Mouse (Mus musculus) stomach, embryonic 16.5 days (tissue): Measurements from ENCODE around the gene Lrrc63. TPM values are rescaled to one million over a fixed set of nuclear protein-coding genes. Genes with fewer than 3 reads are reported as not detected.
A peak's percentile ranks its signal among the peaks of the same experiment; 100 is the strongest.

Experiments
- ATAC-seq: fragments of 200-750 bp; cut with Nextera tagmentation; 2 replicates; pipeline ENCODE4 v1.8.0; 2017; ENCODE audit warnings: moderate number of reproducible peaks, moderate TSS enrichment; ENCODE audit not compliant: insufficient read depth, low FRiP score
- H3K27ac ChIP-seq: fragments of 300-500 bp; sonication (generic); 2 replicates; pipeline ENCODE4 v1.5.1; 2014; ENCODE audit warnings: low read length
- H3K27me3 ChIP-seq: fragments of 300-500 bp; sonication (generic); 2 replicates; pipeline ENCODE4 v1.6.1; 2014; ENCODE audit warnings: low read length, control low read depth, mixed read lengths; ENCODE audit not compliant: control insufficient read depth, insufficient read depth
- H3K36me3 ChIP-seq: fragments of 300-500 bp; sonication (generic); 2 replicates; pipeline ENCODE4 v1.6.1; 2014; ENCODE audit warnings: low read length; ENCODE audit not compliant: control insufficient read depth, insufficient read depth
- H3K4me1 ChIP-seq: fragments of 300-500 bp; sonication (generic); 2 replicates; pipeline ENCODE4 v1.6.1; 2014; ENCODE audit warnings: low read length, control low read depth, mixed read lengths; ENCODE audit not compliant: control insufficient read depth, insufficient read depth
- H3K4me2 ChIP-seq: fragments of 300-500 bp; sonication (generic); 2 replicates; pipeline ENCODE4 v1.6.1; 2014; ENCODE audit warnings: low read depth, low read length, mixed read lengths
- H3K4me3 ChIP-seq: fragments of 300-500 bp; sonication (generic); replicated peaks from 2 replicates; pipeline ENCODE4 v1.5.1; 2014; ENCODE audit warnings: mild to moderate bottlenecking, low read length
- H3K9ac ChIP-seq: fragments of 300-500 bp; sonication (generic); 2 replicates; pipeline ENCODE4 v1.6.1; 2014; ENCODE audit warnings: low read length
- H3K9me3 ChIP-seq: fragments of 300-500 bp; sonication (generic); replicated peaks from 2 replicates; pipeline ENCODE4 v1.6.1; 2016; ENCODE audit warnings: low read length, control low read depth; ENCODE audit not compliant: control insufficient read depth
- WGBS: fragments of 180-500 bp; shearing (Covaris S2); extraction: QIAGEN DNeasy Blood & Tissue Kit; methylation state at CpG from one replicate; pipeline ENCODE4 v1.1.7; 2014; 5-methylcytosine and 5-hydroxymethylcytosine counted together
- polyA plus RNA-seq: library from polyadenylated mRNA; unstranded; fragments of >200 nt; fragmentation: Nextera tagmentation; extraction: Ambion mirVana; gene quantifications from 2 replicates; pipeline ENCODE4 v1.2.1, GENCODE M21; 2015

Gene Lrrc63
- polyA plus RNA-seq, 1 experiment from 2014 or later: not detected

- H3K4me3 ChIP-seq: no peak overlapping the region
- H3K4me1 ChIP-seq: no peaks in the 10 kb centered on the region; the same call in 1 of the 2 replicates
- H3K4me2 ChIP-seq: no peak overlapping the region
- no peaks in the 10 kb centered on the region for H3K9me3 ChIP-seq
- no peaks in the 10 kb centered on the region for H3K27me3 ChIP-seq
- no peak overlapping the region for H3K27ac ChIP-seq
- WGBS: 70% methylated on average over 8 of the region's 8 CpGs
- H3K9ac ChIP-seq: no peak overlapping the region
- no peaks in the 10 kb centered on the region for H3K36me3 ChIP-seq
- ATAC-seq: no peak
Measured at GRCm38 (mm10) chr14:75174296-75174695, 43.6 kb upstream of the Lrrc63 start.

- Histone ChIP-seq H3K27me3 (no peaks in the 10 kb centered on the region), H3K4me1 (no peaks in the 10 kb centered on the region; the same call in 1 of the 2 replicates), H3K4me3 (no peak overlapping the region), H3K9ac (no peak overlapping the region), H3K36me3 (no peaks in the 10 kb centered on the region), H3K4me2 (no peak overlapping the region), H3K27ac (no peak overlapping the region), H3K9me3 (no peaks in the 10 kb centered on the region)
- no peak for ATAC-seq
- 64% methylated on average over 1 of the region's 1 CpGs for WGBS
Measured at GRCm38 (mm10) chr14:75170546-75170945, 39.9 kb upstream of the Lrrc63 start.

GRCm38 (mm10) chr14:75168501-75168900 is 37.8 kb upstream of the Lrrc63 start:
- Histone ChIP-seq H3K9me3 (no peaks in the 10 kb centered on the region), H3K4me1 (no peaks in the 10 kb centered on the region; the same call in 1 of the 2 replicates), H3K27ac (no peak overlapping the region), H3K9ac (no peak overlapping the region), H3K27me3 (no peaks in the 10 kb centered on the region), H3K4me3 (no peak overlapping the region), H3K36me3 (no peaks in the 10 kb centered on the region), H3K4me2 (no peak overlapping the region)
- ATAC-seq: no peak
- 62% methylated on average over 3 of the region's 3 CpGs for whole genome bisulfite sequencing

GRCm38 (mm10) chr14:75165574-75166131 is 35.0 kb upstream of the Lrrc63 start:
- Histone ChIP-seq H3K9me3 (no peaks in the 10 kb centered on the region), H3K4me1 (no peaks in the 10 kb centered on the region), H3K27ac (no peak overlapping the region), H3K9ac (no peak overlapping the region), H3K36me3 (no peaks in the 10 kb centered on the region), H3K4me3 (no peak overlapping the region), H3K27me3 (no peaks in the 10 kb centered on the region), H3K4me2 (no peak overlapping the region)
- WGBS: 58% methylated on average over 2 of the region's 2 CpGs
- no peak for ATAC-seq

GRCm38 (mm10) chr14:75164345-75164744 is 33.7 kb upstream of the Lrrc63 start:
- H3K27me3 ChIP-seq: no peaks in the 10 kb centered on the region
- no peak overlapping the region for H3K4me2 ChIP-seq
- no peaks in the 10 kb centered on the region for H3K36me3 ChIP-seq
- no peak overlapping the region for H3K27ac ChIP-seq
- no peak overlapping the region for H3K4me3 ChIP-seq
- no peak overlapping the region for H3K9ac ChIP-seq
- 86% methylated on average over 9 of the region's 9 CpGs for WGBS
- no peaks in the 10 kb centered on the region for H3K4me1 ChIP-seq
- no peaks in the 10 kb centered on the region for H3K9me3 ChIP-seq
- no peak for ATAC-seq

GRCm38 (mm10) chr14:75163866-75164265 is 33.2 kb upstream of the Lrrc63 start:
- ATAC-seq: no peak
- WGBS: 88% methylated on average over 8 of the region's 8 CpGs
- no peak overlapping the region for H3K27ac ChIP-seq
- no peak overlapping the region for H3K9ac ChIP-seq
- no peak overlapping the region for H3K4me2 ChIP-seq
- H3K4me3 ChIP-seq: no peak overlapping the region
- no peaks in the 10 kb centered on the region for H3K36me3 ChIP-seq
- no peaks in the 10 kb centered on the region for H3K9me3 ChIP-seq
- H3K27me3 ChIP-seq: no peaks in the 10 kb centered on the region
- no peaks in the 10 kb centered on the region for H3K4me1 ChIP-seq

GRCm38 (mm10) chr14:75159375-75159774 is 28.7 kb upstream of the Lrrc63 start:
- 87% methylated on average over 2 of the region's 2 CpGs for WGBS
- Histone ChIP-seq H3K4me3 (no peak overlapping the region), H3K36me3 (no peaks in the 10 kb centered on the region), H3K4me2 (no peak overlapping the region), H3K27ac (no peak overlapping the region), H3K4me1 (no peaks in the 10 kb centered on the region; the same call in 1 of the 2 replicates), H3K9me3 (no peaks in the 10 kb centered on the region), H3K27me3 (no peaks in the 10 kb centered on the region), H3K9ac (no peak overlapping the region)
- ATAC-seq: no peak

- no peaks in the 10 kb centered on the region; the same call in 1 of the 2 replicates for H3K4me1 ChIP-seq
- no peak overlapping the region for H3K4me3 ChIP-seq
- H3K36me3 ChIP-seq: no peaks in the 10 kb centered on the region
- peak; percentile 29; the same call in 1 of the 2 replicates for ATAC-seq
- 68% methylated on average over 8 of the region's 8 CpGs for WGBS
- H3K27me3 ChIP-seq: no peaks in the 10 kb centered on the region
- no peaks in the 10 kb centered on the region for H3K9me3 ChIP-seq
- peak overlapping the region; percentile 24; the same call in 1 of the 2 replicates for H3K27ac ChIP-seq
- H3K4me2 ChIP-seq: no peak overlapping the region
- no peak overlapping the region for H3K9ac ChIP-seq
Measured at GRCm38 (mm10) chr14:75154481-75154880, 23.8 kb upstream of the Lrrc63 start.

- no peak for ATAC-seq
- Histone ChIP-seq H3K4me3 (no peak overlapping the region), H3K4me1 (no peaks in the 10 kb centered on the region; the same call in 1 of the 2 replicates), H3K9ac (no peak overlapping the region), H3K27ac (no peak overlapping the region), H3K27me3 (no peaks in the 10 kb centered on the region), H3K4me2 (no peak overlapping the region), H3K36me3 (no peaks in the 10 kb centered on the region), H3K9me3 (no peaks in the 10 kb centered on the region)
- WGBS: 59% methylated on average over 3 of the region's 3 CpGs
Measured at GRCm38 (mm10) chr14:75151146-75151545, 20.5 kb upstream of the Lrrc63 start.
